Mouse (Mus musculus) urinary bladder, postnatal 10 days (tissue): ENCODE results near the gene Fam227b.
A peak's percentile ranks its signal among the peaks of the same experiment; 100 is the strongest.

Experiments
- DNase-seq: peaks from one replicate; pipeline ENCODE4 v3.0.0; 2022; ENCODE audit warnings: low spot score

Fam227b gene

DNA sequence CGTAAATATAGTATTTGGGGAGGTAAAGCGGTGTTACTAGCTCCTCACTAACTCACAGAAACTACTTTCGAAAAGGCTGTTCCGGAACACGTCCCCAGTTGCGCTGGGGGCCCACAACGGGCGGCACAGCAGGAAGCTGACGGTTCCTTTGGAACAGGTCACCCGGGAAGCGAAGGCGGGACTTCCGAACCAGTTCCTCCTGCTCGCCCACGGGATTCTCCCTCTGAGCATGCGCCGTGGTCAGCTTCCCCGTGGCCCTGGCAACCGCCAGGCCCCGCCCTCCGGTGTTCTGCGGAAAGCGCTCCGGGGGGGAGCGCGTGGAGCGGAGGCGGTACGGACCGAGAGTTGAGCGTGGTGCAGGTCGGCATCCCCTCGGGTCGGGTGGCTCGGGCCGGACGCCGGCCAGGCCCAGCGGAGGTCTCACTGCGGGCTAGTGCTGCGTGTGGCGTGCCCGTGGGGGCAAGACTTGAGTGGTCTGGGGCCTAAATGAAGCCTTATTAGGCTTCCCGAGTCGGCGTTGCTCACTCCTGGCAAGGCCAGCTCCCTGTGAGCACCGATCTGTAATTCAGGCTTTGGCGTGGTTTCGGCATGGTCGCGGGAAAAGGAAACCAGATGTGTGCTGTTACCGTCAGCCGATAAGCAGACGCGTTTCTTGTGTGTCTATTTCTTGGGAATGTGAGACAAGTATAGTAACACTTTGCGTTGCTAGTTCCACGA lies at the start of gene Fam227b, which contains the start of gene Dtwd1:
Gene Fam227b (minus strand): TSS at position 150 of the 717 bp plus-strand sequence.
Gene Dtwd1 (plus strand): TSS at position 287 of the 717 bp plus-strand sequence.
- DNase-seq = peak; percentile 95

DNA sequence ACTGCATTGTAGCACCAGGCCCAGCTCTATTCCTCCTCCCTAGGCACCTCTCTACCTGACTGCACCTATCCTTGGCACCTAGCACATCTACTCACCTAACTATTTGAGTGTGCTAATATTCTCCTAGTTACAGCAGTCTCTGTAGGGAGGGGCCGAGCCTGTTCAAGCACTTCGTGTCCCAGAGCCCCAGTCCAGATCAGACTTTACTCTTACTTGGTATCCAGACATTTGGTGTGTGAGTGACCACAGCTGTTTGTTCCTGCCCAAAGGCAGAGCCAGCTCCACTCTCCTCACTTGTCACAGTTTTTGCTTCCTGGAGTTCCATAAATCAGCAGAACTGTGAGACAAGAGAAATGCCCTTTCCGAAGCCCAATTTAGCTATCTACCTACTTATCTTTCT lies 47.2 kb upstream of the Fam227b start:
- DNase-seq = no peak

DNA sequence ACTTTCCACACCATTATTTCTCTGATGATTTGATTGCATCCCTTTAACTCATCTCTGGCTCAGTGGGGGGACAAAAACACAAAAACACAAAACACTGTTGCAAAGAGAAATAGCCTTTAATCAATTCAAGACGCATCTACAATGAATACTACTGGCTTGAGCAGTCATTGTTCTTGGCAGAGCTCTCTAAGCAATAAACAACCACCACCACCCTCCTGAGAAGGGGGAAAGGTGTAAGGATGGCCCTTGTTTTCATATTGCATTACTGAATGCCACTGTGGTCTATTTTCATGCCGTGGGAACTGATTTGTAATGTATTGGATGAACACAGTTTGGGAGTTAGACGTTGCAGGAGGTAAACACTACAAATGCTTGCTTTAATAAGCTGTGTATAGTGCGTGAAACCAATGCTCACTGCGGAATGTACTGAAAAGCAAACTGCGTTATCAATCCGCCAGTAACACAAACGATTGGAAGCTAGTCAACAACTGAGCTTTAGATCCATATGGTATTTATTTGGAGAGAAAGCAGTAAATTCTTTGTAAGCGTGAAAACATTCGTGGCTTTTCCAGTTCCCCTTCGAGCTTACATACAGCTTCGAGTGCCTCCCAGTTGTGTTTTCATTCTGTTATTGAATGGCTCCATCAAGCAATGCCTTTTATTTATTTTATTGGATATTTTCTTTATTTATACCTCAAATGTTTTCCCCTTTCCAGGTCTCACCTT lies 44.0 kb upstream of the Fam227b start:
- DNase-seq = no peak

DNA sequence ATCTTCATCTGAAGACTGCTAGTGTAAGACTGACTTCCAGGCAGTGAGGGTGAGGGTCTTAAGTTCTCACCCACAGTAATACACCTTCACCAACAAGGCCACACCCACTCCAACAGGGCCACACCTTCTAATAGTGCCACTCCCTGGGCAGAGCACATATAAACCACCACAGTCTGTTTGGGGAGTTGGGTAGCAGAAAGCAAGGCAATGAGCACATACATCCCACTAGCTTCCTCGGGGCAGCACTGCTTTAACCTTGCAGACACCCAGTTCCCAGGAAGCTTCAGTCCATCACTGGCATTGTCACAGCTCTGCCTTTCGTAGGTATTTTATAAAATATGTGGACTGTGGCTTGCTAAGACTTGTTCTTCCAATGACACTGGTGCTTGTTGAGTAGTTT lies 40.3 kb upstream of the Fam227b start:
- no peak for DNase-seq

DNA sequence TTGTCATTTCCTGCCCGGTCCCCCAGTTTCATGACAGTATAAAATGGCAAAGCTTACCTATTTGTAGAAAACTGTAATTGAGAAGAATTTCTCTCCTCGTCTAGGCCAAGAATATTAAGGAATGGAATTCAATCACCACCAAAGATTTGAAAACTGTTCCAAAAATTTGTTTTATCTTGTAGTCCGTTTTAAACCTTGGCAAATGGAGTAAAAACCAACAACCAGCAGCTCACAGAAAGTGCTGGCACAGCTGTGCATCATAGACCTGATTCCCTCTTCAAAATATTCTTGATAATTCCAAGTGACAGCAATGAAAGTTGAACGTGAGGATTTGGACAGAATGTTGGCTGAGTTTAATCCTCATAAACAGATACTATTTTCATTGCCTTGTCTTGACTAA lies 39.5 kb upstream of the Fam227b start:
- no peak for DNase-seq

DNA sequence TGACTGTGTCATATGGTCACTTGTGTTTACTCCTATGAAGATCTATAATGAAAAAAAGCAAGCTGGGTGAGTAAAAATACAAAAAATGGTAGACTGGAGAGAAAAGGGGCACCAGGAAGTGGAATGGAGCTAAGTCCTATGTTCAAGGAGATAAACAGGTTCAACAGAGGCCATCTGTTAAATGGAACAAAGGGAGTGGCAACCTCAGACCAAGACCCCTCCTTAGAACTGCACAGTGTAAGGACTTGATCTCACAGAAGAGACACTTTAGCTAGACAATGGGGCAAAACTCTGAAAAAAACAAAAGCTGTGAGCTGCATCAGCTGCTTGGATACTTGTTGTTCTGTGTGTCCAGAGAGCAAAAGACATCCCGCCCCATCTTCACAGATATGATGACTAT lies 19.6 kb upstream of the Fam227b start:
- no peak for DNase-seq

DNA sequence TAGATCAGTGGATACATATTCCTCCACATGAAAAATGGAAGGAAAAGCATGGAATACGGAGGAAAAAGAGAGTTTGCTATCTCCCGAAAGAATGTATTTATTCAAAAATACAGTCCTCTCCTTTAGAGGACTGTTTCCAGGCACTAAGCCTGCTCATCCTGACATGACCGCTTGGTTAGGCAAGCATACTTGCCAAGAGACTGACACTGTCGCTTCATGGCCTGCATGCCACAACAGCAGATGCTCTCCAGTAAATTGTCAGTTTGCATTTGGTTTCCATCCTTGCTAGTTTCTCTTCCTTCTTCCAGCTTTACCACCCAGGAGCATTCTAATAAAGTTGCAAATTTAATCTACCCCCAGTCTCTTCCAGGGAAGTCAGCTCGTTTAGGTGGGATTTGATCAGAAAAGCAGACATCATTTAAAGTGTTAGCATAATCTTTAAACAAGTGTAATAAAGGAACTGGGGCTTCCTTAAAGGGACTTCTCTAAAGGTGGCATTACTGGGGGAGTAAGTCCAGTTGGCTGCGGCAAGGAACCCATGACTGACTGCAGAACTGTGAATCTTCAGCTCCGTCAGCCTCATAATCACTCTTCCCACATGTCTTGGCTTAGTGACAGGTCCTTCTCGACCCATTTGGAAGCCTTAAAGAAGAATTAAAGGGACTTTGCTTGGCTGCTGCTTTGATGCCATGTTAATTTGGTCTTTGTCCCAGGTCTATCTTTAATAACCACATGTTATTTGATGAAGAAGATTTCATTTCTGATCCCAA lies 15.2 kb upstream of the Fam227b start:
- no peak for DNase-seq

DNA sequence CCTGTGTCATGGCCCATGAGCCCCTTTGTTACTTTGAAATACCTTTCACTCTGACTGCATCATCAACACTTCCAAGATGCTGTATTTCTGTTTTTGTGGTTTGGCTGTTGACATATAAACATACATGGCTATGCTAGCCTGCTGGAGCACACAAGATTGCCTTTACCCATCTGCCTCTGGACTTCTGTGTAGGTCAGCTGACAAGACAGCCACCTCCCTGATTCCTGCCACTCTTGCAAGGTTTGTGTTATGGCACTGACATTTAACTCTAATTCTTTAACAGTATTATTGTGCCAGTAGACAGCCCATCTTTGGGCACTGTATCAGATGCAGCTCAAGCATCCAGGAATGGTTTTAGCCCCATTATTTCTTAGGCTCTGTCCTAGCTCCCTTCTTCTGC lies 14.5 kb upstream of the Fam227b start:
- DNase-seq = no peak

DNA sequence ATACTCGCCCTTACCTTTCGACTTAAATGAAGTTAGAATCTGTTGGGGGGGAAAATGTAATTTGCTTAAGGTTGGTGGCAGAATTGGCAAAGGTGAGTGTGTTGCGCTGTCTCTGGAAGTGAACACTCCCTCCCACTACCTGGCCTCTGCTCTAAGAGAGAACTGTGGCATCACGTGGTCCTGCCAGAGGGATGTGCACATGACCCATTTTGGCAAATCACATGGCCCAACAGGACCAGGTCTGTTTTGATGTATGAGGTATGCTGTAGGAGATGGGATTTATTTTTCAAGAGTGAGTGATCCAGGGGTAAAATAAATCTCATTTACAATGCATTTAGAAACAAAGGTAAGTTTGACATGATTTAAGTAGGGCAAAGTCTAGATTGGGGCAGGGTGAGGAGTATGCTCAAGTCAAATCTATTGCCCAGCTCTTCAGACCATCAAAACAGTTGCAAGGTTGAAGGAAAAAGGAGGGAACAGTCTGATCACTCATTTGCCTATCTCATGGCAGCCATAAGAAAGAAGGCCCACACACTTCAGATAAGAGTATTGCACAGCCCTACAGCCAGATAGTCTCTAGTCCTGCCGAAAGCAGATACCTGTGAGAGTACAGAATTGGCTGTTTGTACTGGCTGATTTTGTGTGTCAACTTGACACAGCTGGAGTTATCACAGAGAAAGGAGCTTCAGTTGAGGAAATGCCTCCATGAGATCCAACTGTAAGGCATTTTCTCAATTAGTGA lies 13.6 kb upstream of the Fam227b start:
- no peak for DNase-seq

DNA sequence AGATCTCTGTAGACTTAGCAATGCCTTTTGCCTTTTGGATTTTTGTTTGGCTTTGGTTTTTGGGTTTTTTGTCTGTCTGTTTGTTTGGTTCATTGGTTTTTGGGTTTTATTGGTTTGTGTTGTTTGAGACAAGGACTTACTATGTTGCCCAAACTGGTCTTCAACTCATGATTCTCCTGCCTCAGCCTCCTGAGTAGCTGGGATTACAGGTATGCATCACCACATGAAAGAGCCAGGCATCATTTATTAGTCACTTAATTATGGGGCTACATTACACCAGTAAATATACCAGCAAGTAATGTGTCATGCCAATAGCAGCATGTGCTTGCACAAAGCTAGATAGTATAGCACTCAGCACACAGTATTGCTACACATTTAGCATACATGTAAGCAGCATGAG lies 4.1 kb downstream of the Fam227b start:
- no peak for DNase-seq

DNA sequence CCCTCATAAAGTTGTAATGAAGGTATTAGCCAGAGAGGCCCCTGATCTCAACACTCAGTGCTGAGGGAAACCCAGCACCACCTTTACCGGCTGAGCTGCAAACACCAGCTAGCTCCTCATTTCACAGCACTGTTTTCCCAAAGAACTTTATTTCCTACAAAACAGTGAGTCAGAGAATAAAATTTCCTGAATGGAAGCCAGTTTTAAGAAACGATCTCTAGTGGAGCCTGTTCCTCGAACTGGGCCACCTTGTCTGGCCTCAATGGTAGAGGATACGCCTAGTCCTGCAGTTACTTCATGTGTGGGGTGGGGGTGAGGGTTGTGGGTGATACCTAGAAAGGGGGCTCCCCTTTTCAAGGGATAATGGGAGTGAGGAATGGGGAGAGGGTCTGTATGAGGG lies 57.2 kb downstream of the Fam227b start:
- no peak for DNase-seq

DNA sequence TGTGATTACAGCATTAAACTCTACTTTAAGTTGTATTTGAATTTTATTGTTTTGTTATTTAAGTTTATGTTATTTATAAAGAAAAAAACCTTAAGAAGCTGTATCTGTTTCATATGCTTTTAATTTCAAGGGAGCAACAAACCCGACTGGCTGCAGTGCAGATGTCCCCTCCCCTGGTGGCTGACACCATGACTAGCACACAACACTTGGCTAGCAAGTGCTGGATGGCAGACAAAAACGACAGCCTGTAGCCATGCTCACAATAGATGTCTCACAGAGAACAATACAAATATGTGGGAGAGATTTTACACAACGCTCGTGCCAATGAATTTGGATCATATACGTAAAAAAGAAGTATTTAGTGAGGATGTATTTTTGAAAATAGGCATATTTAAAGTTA lies 61.4 kb downstream of the Fam227b start:
- no peak for DNase-seq

DNA sequence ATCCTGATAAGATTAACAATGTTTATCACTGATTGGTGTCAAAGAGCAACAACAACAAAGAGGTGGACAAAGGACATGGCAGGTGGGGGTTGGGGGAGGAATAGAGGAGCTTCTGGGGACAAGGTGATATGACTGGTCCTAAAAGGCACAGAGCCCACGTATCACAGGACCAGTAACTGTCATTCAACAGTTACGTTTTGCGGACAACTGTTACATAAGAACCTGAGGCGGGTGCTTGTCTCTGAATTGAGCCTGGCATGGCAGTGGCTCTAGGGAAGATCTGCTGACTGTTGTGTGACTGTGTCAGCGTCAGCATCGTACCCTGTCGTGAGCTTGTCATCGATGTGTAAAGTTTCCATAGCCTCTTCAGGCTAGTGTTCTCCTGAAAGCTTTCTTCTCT lies 65.6 kb downstream of the Fam227b start:
- no peak for DNase-seq

DNA sequence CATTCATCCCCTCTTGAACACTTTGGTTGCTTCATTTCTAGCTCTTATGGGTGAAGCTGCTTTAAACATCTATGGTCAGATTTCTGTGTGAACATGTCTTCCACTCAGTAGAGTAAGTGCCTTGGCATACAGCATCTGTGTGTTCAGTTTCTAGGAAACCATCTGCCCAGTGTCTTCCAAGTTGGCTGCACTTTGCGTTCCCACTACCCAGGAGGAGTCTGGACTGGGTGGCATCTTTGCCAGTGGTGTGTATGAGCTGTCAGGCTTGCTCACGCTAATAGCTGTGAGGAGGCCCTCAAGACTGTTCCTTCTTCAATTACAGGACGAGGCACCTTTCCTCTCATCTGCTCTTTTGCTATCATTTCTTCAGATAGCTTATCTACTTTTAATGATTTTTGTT lies 67.5 kb downstream of the Fam227b start:
- no peak for DNase-seq

DNA sequence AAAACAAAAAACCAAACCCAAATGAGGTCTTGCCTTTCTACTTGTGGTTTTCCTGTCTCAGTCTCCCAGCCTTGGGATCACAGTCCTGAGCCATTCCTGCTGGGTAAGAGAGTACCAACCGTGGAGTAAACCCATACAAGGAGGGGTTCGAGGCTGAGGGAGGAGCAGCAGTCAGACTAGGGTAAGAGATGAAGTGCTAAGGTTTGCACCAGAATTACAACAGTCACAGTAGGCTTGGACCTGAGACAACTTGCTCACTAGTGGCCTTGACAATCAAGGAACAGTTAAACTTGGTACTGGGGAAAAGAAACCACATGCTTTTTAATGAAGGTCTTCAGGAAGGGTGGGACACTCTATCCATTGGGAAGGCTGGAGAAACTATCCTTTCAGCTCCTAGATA lies 72.7 kb downstream of the Fam227b start:
- DNase-seq = no peak

DNA sequence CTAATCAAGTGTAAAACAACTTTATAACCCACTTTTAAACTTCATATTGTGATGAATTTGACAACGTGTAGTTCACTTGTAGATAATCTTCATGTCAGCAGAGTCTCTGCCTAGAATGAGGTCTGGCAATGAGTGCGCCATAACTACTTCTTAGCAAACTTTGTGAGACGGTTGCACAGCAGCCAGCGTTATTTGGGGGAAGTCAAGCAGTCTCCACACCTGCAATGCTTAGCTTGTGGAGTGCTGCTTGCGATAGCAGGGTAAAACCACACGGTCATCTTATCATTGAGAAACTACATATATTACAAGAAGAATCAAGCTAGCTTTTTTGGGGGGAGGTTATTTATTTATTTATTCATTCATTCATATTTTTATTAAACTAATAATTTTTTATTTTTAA lies 75.3 kb downstream of the Fam227b start:
- DNase-seq = no peak

DNA sequence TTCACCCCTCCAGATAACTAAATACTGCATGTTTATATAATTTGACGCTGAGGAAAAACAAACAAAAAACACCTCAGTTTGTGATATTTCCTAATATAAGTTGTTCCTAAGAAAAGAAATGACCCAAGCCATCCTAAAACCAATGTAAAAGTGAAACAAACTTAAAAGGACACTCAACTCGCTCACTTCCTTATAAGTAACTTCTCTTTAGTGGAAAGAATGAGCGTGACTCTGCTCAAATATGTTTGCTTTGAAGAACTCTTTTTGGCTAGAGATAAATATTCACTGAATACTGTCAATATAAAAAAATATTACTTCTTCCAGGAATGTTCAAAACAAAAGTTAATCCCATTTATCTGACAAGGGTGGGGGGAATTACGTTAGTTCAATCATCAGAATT lies 78.1 kb downstream of the Fam227b start:
- DNase-seq = no peak

DNA sequence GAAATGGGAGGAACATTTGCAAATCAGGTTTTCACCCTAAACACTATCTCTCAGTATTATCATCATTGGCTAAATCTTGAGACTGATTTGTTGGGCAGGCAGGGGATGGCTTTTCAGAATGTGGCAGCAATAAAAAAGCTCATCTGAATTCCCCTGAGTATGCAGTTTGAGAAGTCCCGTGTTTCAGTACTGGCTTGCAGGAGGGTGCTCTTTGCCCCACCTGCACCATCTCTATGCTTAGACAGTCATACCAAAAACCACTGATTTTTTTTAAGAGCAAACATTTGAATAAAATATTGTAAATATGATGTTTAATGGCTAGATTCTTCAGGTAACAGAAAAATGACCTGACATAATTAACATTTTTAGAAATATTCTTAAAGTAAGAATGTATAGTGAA lies 82.1 kb downstream of the Fam227b start:
- no peak for DNase-seq

DNA sequence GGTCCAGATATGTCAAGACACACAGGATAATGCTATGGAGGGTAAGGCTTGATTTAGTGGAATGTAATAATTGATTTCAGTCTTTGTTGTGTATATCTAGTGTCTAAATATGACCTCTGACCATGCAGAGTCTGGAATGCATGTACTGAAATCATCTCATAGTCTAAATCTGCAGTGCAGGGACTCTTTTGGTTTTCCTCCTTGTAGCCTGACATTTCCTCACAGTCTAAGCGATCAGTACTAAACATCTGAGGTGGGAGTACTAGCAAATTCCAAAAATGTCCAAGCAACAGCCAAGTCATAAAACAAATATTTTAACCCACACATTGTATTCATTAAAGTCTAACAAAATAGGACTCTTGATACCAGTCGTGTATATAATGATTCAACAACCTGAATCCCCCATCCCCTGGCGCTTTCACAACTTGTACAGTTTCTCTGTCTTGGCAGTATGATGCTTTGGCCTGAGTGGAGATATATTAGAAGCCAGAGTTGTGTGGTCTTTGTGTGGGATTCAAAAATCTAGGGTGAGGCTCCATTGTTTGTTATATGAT lies 86.4 kb downstream of the Fam227b start:
- no peak for DNase-seq

DNA sequence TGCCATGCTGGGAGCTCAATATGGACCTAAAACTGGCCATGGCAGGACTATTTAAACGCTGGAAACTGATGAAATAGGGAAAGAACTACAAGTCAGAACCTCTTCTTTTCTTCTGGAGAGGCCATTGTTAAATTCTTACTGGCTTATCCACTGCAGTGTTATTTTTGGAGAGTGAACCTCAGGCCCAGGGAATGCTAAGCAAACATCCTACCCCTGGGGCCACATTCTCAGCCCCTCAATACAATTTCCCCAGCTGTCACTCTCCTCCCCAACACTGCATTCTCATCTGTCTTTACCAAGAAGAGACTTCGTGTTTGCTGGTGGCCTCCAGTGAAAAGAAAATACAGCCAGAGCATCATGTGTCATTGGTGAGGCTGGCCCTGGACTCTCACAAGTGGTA lies 87.0 kb downstream of the Fam227b start:
- DNase-seq = no peak

DNA sequence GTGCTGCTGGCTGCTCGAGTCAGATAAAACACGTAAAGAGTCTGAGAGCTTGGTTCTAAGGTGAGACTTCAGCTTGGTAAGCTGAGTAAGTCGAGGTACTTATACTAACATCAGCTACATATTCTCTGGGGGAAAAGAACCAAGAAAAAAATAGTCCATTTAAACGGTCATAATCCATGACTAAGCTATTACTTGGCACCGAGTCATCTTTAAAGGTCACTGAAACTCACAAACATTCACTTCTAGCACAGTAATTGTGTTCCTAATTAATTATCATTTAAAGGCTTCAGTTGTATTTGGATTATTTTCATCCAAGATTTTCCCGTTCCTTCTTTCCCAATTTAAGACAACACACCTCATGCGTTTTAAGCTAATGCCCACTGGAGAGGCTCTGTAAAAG lies 88.9 kb downstream of the Fam227b start:
- no peak for DNase-seq
